Mouse (Mus musculus): ENCODE data around the gene Stk32c.

The Stk32c gene

GRCm38 (mm10) chr7:139212754-139213745, at the start of gene Stk32c, which contains the start of gene Lrrc27:
Gene Stk32c (minus strand): TSS chr7:139213307.
Gene Lrrc27 (plus strand): TSS chr7:139212988.
- DNase-seq = peak; percentile 99

GRCm38 (mm10) chr7:139257752-139258542, 44.8 kb upstream of the Stk32c start:
- DNase-seq = no peak

DNA sequence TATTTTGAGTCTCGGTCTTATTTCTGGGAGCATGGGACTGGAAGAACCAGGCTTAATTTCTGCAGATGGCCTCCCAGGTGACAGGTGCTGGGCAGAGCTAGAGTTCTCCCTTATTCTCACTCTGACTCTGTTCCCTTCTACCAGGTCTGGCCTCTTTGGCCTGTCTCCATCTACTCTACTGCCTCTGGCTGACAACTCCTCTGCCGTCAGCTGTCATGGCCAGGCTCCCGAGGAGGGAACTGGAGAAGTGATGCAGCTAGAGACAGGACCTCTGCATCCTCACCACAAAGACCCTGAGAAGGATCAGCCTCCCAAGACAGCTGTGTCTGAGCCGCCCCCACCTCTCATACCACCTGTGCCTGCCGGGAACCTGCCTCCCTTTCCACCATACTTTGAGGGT, 41.5 kb upstream of the Stk32c start:
- no peak for DNase-seq

DNA sequence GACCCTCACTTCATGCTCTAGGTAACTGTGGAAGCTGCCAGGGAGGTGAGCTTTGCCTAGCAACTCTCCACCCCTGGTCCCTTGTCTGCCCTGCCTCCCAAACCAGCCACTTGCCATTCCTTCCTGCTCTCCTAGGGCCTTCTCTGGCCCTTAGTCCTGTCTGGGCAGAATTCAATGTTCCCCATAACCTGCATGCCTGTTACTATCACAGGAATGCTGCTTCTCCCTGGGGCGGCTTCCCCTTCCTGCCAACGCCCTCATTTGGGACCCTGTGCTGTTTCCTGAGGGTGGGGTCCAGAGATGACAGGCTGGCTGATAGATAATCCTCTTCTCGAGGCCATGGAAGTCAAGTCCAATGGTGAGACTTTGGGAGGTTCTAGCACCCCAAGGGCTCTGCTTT, 40.4 kb upstream of the Stk32c start:
- DNase-seq = no peak

GRCm38 (mm10) chr7:139252986-139253385, 39.9 kb upstream of the Stk32c start:
- DNase-seq = no peak

- DNase-seq = no peak
These were observed 39.5 kb upstream of the Stk32c start for GRCm38 (mm10) chr7:139252566-139252965.

- no peak for DNase-seq
These were observed 38.8 kb upstream of the Stk32c start for GRCm38 (mm10) chr7:139251881-139252301.

DNA sequence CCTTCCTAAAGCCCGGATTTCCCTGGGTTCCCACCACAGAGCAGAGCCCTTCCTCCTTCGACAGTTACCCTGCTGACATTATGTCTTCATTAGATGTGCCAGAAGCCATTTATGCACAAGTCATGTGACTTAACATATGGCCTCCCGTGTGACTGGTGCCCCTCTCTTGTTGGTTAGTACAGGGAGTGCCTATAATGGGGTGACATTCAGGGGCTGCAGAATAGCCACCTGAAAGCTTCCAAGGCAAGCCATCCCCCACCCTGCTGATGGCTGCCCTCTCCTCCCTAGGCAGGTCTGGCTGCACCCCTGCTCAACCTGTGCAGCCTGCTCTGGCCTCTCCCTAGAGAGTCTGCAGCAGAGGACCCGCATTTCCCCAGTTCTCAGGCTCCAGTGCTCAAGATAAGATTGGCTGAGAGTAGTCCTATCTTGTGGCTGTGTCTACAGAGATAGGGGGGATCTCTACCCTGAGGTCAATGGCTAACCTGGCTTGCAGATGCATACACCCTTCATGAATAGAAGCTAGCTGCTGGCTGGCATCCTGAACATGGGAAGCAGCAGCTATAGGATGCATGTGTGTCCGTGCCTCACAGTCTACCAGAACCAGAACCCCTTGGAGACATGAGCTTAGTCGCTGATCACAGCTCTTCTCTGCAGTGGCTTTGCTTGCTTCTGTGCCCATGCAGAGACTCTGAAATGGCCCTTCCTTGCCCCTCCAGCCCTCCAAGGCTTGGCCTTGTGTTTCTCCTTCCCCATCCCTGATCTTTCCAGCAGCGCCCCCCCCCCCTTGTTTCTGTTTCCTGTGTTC, 36.5 kb upstream of the Stk32c start:
- DNase-seq = peak in 1 of 2 experiments; percentile 24

GRCm38 (mm10) chr7:139248615-139249405, 35.7 kb upstream of the Stk32c start:
- DNase-seq = peak in 1 of 2 experiments; percentile 15

DNA sequence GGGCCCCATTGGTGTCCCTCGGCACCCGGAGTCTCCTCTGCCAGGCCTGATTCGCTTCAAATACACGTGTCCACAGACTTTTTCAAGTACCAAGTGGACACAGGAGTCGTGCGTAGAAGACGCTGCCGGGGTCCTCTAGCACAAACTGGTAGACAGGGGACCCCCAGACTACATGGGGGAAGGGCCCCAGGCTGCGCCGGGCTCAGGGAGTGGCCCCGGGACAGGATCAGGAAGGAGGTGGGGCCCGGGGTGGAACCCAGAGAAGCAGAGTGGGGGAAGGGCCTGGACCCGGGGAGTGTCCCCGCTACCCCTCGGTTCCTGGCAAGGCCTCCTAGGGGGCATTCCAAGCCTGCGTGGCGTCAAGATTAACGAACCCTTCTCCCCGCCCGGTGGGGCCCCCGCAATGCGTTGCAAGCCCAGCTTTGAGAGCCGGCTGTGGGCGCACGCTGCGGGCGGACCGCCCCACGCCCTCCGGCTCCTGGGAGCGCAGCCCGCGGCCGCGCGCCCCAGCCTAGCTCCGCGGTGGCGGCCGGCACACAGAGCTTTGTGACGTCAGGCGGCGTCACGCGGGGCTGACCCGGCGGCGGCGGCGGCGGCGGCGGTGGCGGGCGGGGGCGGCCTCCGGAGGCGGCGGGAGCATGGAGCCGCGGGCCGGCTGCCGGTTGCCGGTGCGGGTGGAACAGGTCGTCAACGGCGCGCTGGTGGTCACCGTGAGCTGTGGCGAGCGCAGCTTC, 34.9 kb upstream of the Stk32c start, which contains the start of gene Pwwp2b:
Pwwp2b (plus strand) TSS at position 602 of the 734 bp plus-strand sequence.
- peak; percentile 73 to 81 for DNase-seq

- DNase-seq = peak in 1 of 2 experiments; percentile 34
These were observed 34.1 kb upstream of the Stk32c start for GRCm38 (mm10) chr7:139246931-139247880.

- DNase-seq = no peak
These were observed 33.0 kb upstream of the Stk32c start for GRCm38 (mm10) chr7:139246086-139246485.

- DNase-seq = no peak
These were observed 26.3 kb upstream of the Stk32c start for GRCm38 (mm10) chr7:139239432-139239831.

GRCm38 (mm10) chr7:139235651-139236358, 22.7 kb upstream of the Stk32c start:
- no peak for DNase-seq

GRCm38 (mm10) chr7:139234426-139235188, 21.5 kb upstream of the Stk32c start:
- no peak for DNase-seq

DNA sequence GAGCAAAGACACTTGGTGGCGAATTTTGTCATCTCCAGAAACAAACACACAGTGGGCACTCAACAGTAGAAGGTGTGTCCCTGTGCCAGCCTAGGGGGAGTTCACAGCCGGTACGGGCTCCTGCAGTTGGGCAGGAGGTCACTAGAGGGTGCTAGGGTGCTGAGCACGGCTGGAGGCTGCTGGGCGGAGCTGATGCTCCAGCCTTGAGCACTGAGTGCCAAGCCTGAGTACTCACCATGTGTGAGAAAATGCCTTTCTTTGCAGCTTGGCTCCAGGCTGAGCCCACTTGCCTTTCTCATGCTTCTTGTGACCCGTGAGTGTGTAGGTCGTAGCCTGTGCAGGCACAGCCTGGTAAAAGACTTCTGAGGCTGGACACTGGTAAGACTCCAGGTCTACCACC, 20.6 kb upstream of the Stk32c start:
- peak; percentile 90 for DNase-seq

DNA sequence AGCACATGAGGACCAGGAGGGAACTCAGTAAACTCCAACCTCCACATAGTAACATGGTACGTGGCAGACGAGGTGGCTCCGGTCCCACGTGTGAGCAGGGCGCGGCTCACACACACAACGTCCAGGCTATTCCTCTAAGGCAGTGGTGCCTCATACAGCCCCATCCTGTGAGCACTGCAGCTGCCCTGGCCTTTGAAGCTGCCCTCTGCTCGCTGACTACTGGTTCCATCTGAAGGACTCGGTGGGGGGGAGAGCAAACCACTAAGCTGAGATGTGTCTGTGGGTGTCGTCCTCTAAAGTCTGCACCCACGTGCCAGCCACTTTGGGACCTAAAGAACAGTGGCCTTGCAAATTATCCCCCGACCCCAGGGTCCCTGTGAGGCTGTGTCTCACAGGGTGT, 17.1 kb upstream of the Stk32c start:
- DNase-seq = no peak

DNA sequence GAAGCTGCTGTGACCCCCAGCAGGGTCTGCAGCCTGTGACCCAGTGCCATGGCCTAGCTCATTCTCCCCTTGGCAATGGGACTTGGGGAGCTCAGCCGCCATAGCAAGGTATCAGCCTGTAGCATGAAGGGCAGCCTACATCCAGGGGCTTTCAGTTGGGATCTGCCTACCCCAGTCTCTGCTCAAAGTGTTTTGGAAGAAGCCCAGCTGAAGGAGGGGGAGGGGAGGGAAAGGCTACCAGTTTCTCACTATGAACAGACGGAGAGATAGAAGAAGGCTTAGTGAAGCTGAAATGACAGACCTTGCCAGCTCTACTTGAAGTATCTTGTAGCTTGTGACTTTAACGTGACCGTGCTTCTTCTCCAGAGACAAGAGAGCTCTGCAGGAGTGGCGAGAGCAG, 16.7 kb upstream of the Stk32c start:
- DNase-seq = no peak

Data from cerebellum, postnatal 36 days (tissue).